Mouse (Mus musculus): ENCODE measurements around the gene Gimap9. TPM values are rescaled to one million over a fixed set of nuclear protein-coding genes. Genes with fewer than 3 reads are reported as not detected.

Gimap9 gene
- total RNA-seq, 2 experiments from 2014 or later: 7.2 to 9.3 TPM

GRCm38 (mm10) chr6:48685694-48686665, 10.1 kb downstream of the Gimap9 start:
- DNase-seq (ENCODE audit: low spot score in 2 of 2): no peak

DNA sequence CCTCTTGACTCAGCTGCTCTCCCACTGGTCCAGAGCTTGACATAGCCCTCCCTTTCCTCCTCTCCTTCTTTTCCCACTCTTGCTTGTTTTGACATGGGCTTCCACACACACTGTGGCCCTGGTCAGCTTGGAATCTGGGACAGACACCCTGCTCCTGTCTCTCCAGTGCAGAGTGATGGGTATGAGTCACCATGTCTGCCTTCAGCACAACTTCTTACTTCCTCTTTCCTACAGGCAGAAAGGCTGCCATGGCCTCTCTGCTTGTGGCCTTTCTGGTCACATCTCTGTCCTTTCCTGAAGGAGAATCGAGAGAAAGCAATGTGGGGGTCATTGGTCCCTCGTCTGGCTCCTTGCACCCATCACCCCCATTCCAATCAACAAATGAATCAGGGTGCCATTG, 11.1 kb downstream of the Gimap9 start:
- no peak for DNase-seq (ENCODE audit: low spot score in 2 of 2)

GRCm38 (mm10) chr6:48689320-48689719, 13.4 kb downstream of the Gimap9 start:
- DNase-seq (ENCODE audit: low spot score in 2 of 2): no peak

- no peak for DNase-seq (ENCODE audit: low spot score in 2 of 2)
Observed at GRCm38 (mm10) chr6:48692962-48693361, 17.0 kb downstream of the Gimap9 start.

DNA sequence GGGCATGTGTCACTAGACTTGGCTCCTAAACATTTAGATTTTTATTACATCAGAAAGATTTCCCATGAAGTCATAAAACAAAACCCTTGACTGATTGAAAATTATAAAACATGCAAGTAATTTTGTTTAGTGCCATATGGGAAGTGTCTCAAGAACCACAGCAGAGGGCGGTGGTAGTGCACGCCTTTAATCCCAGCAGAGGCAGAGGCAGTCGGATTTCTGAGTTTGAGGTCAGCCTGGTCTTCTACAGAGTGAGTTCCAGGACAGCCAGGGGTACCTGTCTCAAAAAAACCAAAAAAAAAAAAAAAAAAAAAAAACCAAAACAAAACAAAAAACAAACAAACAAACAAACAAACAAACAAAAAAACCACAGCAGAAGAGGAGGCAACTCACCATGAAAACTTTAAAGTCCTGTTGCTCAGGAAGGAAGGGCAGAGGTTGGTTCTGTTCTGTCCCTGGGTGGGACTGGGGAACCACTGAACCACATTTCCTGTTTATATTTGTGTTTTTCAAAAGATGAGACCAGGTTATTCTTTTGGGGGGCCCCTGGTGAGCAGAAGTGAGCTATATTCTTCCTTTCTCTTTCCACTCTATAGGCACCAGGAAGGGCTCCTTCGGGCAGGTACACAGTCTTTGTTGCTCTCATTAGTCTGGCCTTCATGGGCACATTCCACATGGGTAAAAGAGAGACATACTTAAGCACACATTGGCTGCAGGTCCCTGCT, 21.1 kb downstream of the Gimap9 start:
- DNase-seq (ENCODE audit: low spot score in 2 of 2): no peak

DNA sequence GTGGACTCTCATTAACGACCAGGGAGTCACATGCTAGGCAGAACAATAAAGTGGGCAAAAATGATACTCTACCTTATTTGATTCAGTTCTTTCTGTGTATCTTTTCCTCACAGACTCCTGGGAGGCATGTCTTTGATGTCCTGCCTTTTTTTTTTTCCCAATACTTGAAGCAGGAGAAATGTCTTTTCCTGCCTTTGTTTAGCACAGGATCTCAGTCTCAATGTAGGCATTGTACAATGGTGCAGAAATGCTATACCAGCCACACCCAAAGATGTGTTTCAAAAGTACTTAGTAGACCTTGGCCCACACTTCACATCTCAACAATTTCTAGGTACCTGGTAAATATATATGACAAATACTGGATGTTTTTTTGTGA, 21.6 kb downstream of the Gimap9 start:
- no peak for DNase-seq (ENCODE audit: low spot score in 2 of 2)

DNA sequence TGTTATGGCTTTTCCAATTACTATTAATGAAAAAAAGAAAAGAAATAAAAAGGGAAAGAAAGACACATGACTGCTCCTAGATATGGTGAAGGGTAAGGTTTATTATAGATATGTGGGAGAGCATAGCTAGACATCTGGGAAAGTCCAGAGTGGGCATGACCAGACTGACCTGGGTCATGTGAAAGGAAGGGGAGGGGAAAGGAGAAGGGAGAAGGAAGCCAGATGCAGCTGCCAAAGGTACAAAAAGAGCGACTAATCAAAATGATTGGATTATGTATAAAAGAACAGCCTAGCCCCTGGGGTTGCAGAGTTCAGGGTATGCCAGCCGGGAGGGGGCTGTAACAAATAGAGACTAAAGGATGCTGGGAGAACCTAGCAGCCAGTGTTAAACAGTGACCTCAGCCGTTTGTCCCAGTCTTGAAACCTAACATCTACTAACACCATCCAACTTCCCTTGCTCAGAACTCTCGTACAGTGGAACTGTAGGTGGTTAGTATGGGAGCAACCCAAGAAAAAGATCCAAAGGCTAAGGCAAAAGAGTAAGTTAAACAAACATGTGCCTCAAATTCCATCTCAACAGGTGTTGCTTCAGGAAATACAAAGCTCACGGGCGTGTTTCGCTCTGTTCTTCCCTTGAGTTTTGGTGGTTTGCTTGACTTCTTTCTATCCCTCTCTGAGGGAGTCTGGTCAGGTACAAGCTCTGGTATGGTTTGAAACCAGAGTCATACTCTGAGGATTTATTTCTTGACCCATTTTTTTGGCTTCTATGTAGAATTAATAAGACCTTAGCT, 22.3 kb downstream of the Gimap9 start:
- no peak for DNase-seq (ENCODE audit: low spot score in 2 of 2)

DNA sequence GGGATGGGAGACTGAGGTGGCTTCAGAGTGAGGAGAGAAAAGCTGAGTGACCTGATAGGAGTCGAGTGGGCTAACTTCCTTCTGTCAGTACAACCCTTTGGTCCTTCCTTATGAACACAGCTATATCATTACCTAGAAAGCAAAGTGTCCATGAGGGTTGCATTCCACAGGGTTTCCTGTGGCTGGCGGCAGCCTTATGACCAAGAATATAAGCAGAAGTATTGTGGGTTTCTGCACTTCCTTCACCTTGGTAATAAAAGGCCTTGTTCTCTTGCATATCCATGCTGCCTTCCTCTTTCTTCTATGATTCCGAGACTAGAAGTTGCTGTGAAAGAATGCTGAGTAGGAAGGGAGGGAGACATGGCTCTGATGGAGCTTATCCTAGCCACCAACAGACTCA, 23.0 kb downstream of the Gimap9 start:
- no peak for DNase-seq (ENCODE audit: low spot score in 2 of 2)

- DNase-seq (ENCODE audit: low spot score in 2 of 2): no peak
Observed at GRCm38 (mm10) chr6:48700251-48701075, 24.5 kb downstream of the Gimap9 start.

DNA sequence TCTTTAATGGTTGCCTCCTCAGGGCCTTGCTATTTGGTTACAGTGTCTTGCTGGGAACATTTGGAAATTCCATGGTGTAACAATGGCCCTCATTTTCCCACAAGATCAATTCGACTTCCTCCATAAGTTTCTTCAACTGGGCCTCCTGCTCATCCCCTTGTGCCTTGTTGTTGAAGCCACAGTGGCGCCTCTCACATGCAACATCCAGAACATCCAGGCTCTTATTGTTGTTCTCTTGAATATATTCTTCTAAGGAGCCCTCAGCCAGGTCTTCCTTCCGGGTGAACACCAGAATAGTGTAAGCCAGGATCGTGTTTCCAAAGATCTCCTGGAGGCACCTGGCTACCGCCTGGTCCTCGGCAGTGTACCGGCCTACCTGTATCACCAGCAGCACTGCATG, 26.2 kb downstream of the Gimap9 start:
- no peak for DNase-seq (ENCODE audit: low spot score in 2 of 2)

DNA sequence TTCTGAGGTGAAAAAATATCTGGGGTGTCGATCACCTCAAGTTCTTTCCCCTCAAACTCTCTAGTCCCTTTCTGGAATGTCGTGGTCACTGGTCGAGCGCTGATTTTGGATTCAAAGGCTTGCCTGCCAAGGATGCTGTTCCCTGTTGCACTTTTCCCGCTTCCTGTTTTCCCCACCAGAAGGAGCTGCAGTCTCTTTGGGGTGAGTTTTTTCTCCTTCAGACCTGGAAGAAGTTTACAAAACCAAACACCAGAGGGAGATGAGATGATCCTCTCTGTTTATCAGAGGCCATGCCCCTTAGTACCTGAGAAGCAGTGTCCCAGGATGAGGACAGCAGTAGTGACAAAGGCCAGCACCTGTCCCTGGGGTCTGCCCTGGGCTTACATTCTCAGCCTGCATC, 26.7 kb downstream of the Gimap9 start:
- no peak for DNase-seq (ENCODE audit: low spot score in 2 of 2)

DNA sequence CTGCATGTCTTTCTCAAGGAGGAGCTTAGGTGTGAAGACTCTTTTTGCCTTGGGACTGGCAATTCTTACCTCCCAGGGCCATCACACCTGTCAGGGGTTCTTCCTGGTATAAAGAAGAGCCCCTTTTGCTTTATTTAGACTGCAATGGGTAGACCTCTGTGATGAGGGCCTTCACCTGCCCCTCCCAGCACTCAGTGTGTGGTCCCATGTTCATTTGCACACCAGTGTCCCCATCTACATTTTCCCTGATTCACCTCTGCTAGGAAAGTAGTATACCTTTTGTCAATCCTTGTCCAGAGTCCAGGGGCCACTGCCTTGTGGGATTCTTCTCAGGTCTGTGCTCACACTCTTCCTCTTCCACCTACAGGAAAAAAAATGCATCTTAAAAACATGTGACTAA, 28.2 kb downstream of the Gimap9 start:
- DNase-seq (ENCODE audit: low spot score in 2 of 2): no peak

- DNase-seq (ENCODE audit: low spot score in 2 of 2): no peak
Observed at GRCm38 (mm10) chr6:48706130-48706529, 30.2 kb downstream of the Gimap9 start.

DNA sequence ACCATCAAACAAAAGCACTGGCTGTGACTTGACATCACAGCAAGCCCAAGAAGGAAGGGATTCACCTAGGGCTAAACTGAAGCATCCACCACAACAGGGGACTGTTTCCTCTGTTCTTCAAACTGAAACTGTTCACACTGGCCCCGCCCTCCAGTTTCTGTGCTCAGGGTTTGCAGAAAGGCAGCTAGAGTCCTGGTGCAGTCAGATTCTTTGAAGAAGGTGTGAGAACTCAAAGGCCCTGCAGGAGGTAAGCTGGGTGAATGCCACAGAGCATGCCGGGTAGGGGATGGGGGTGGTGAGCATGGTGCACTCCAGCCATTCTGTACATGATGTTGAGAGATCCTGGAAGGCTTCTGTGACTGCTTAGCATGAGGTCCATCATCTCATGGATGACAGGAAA, 42.5 kb downstream of the Gimap9 start, which contains the start of the genes Gm28053 and Gimap7:
TSS of gene Gm28053 (plus strand) at position 153 of the 400 bp plus-strand sequence.
TSS of gene Gimap7 (plus strand) at position 167 of the 400 bp plus-strand sequence.
- DNase-seq (ENCODE audit: low spot score in 2 of 2): no peak

DNA sequence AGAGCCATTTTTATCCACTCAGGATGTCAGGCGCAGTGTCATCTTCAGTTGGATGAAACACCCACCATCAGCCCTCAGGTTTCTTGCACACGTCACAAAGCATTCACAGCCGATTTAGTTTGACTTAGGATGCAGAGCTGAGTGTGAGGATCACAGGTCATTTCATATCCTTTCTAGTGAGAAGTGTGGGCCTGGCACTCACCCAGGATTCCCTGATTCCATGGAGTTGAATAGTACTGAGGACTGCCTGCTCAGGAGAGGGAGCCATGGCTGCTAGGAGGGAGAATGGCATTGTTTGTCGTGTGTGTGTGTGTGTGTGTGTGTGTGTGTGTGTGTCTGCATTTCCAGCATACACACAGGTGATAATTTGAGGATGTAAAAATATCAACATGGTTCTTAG, 44.4 kb downstream of the Gimap9 start:
- no peak for DNase-seq (ENCODE audit: low spot score in 2 of 2)

DNA sequence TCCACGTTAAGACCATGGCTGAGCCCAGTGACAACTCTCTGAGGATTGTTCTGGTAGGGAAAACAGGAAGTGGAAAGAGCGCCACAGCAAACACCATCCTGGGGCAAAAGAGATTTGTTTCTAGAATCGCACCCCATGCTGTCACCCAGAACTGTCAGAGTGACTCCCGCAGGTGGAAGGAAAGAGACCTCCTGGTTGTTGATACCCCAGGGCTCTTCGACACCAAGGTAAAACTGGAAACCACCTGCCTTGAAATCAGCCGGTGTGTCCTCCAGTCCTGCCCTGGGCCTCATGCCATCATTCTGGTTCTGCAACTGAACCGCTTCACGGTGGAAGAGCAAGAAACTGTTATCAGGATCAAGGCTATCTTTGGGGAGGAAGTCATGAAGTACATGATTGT, 47.5 kb downstream of the Gimap9 start:
- no peak for DNase-seq (ENCODE audit: low spot score in 2 of 2)

DNA sequence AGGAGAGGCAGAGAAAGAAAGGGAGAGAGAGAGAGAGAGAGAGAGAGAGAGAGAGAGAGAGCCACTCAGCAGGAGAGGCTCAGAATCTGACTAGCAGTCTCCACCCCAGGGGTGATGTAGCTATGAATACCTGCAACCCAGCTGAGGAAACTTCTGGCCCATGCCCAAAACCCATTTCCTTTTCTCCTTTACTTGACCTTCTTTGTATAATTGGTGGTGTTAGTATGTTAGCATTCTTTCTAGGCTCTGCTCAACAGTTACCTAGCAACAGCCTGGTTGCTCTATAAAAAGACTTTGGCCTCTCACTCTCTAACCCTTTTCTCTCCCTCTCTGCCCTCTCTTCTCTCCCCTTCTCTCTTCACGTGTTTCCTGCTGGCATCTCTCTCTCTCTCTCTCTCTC, 49.5 kb downstream of the Gimap9 start:
- DNase-seq (ENCODE audit: low spot score in 2 of 2): no peak

GRCm38 (mm10) chr6:48727761-48728160, 51.8 kb downstream of the Gimap9 start:
- no peak for DNase-seq (ENCODE audit: low spot score in 2 of 2)

All from adrenal gland, postnatal 4 days (tissue).